Mouse (Mus musculus): ENCODE results near the gene Kat2a. TPM values are rescaled to one million over a fixed set of nuclear protein-coding genes. Genes with fewer than 3 reads are reported as not detected.

Kat2a gene
- polyA plus RNA-seq (2014; fragmentation: Nextera tagmentation; extraction: Ambion mirVana), result 66.3 and 75.7 TPM in 2 replicates

DNA sequence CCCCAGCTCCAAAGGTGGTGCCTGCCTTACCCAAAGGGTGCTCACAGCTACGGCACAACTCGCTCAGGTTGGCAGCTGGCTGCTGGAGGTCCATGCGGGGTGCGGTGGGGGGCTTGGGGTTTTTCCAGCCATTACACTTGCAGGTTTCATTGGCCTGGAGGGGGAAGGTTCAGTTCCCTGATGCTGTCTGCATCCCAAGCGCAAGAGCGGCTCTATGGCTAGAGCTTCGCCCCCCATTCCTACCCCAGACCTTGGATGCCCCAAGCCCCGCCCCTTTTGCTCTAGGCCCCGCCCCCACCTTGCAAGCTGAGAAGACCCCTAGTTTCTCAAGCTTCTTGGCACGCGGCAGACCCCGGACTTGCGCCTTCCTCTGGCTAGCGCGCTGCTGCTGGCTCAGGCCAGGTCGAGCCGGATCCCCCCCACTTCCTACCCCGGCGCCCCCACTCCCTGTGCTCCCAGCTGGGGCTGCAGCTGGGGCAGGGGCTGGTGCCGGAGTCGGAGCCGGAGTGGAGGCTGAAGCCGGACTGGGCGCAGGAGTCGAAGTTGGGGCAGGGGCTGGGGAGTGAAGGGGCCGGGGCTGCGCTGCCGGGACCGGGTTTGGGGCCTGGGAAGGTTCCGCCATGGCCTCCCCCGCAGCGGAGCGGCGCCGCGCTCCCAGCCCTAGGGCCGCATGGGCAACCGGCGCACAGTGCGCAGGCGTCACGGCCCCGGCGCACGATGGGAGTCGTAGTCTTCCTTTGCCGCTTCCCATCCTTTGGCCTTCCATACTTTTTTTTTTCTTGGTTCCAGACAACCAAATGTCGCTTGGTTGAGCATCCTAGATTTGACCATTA is at the start of gene Kat2a:
Kat2a (minus strand) TSS at position 683 of the 833 bp plus-strand sequence.
- peaks cover 39% of the 10 kb centered on the region for H3K36me3 ChIP-seq (ENCODE audit: control insufficient read depth, insufficient read depth, low read length)

DNA sequence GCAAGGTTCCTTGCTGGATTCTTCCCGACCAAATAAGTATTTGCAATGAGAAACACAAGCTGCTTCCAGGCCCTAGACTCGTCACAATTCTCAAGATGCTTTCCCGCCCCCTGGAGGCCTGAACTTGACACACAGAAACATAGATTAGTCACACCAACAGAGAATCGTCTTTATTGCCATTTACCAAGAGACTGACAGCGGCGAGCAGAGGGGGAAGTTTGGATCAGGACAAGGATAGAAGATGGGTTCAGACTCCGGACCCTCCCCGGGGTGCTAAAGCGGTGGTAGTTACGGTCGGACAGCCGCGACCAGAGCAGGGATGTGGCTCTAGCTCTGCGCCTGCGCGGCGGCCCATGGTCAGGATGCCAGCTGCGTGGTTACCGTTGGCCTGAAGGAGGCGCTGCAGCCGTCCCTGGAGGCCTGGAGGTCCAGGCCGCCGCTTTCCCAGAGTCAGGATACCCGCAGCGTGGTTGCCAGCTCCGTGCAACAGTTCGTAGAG is 49.3 kb upstream of the Kat2a start:
- Histone ChIP-seq H3K27me3 (replicated peaks; ENCODE audit: control insufficient read depth, insufficient read depth, low read length) (peaks cover 45% of the 10 kb centered on the region), H3K9ac (ENCODE audit: low read depth, low read length) (peak overlapping the region; percentile 23; the same call in 1 of the 2 replicates), H3K9me3 (ENCODE audit: control insufficient read depth, low read length) (no peaks in the 10 kb centered on the region), H3K27ac (ENCODE audit: low read depth, low read length) (no peak overlapping the region), H3K4me3 (ENCODE audit: low read depth, low read length) (peak overlapping the region; percentile 53), H3K4me2 (peak overlapping the region; percentile 76), H3K36me3 (ENCODE audit: control insufficient read depth, insufficient read depth, low read length) (no peaks in the 10 kb centered on the region), H3K4me1 (replicated peaks; ENCODE audit: control insufficient read depth, insufficient read depth, low read length) (peaks cover 10% of the 10 kb centered on the region)
- WGBS, result under 1% methylated on average over 27 of the region's 27 CpGs
- peak; percentile 90 for DNase-seq (ENCODE audit: low spot score)
- peak; percentile 64; the same call in 1 of the 2 replicates for ATAC-seq (replicated peaks; ENCODE audit: low FRiP score)

More for the DNA sequence above, at the start of gene Kat2a:
- 2% methylated on average over 45 of the region's 48 CpGs for WGBS
- Histone ChIP-seq H3K27ac (ENCODE audit: low read depth, low read length) (peak within 1 kb of the TSS; percentile 88), H3K27me3 (replicated peaks; ENCODE audit: control insufficient read depth, insufficient read depth, low read length) (no peaks in the 10 kb centered on the region), H3K9ac (ENCODE audit: low read depth, low read length) (peak within 1 kb of the TSS; percentile 98), H3K9me3 (ENCODE audit: control insufficient read depth, low read length) (no peaks in the 10 kb centered on the region), H3K4me2 (peak within 1 kb of the TSS; percentile 95), H3K4me3 (ENCODE audit: low read depth, low read length) (peak within 1 kb of the TSS; percentile 77), H3K4me1 (replicated peaks; ENCODE audit: control insufficient read depth, insufficient read depth, low read length) (peaks cover 33% of the 10 kb centered on the region)
- DNase-seq (ENCODE audit: low spot score) (peak; percentile 80), ATAC-seq (replicated peaks; ENCODE audit: low FRiP score) (peak; percentile 76)

DNA sequence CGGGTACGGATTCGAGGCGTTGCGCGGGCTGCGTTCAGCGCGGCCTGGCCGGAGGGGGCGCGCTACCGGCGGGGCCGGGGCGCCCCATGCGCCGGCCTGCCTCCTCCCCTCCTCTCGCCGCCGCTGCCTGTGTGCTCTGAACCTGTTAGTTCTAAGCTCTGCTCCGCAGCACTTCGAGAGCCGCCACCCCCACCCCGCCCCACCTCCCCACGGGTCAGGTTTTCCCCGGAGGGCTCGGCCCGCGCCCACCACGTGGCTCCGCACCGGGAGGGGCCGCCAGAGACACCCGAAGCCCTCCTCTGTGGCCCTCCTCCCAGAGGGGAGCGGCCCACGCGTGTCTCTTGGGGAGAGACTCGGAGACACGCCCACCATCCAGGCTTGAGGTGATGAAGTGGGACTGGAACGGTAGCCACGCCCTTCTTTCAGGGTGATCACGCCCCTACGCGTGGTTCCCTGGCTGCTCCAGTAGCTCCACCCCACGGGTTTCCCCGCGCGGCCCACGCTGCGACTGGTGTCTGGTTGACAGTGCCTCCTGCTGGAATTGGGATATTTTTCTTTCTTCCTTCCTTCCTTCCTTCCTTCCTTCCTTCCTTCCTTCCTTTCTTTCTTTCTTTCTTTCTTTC is 47.5 kb upstream of the Kat2a start, which contains the start of gene Kcnh4:
Kcnh4 (minus strand) TSS at position 332 of the 623 bp plus-strand sequence.
- DNase-seq (ENCODE audit: low spot score), result no peak
- Histone ChIP-seq H3K27me3 (replicated peaks; ENCODE audit: control insufficient read depth, insufficient read depth, low read length) (peaks cover 58% of the 10 kb centered on the region), H3K4me3 (ENCODE audit: low read depth, low read length) (peak within 1 kb of the TSS; percentile 44), H3K27ac (ENCODE audit: low read depth, low read length) (no peak within 1 kb of the TSS), H3K9me3 (ENCODE audit: control insufficient read depth, low read length) (no peaks in the 10 kb centered on the region), H3K4me1 (replicated peaks; ENCODE audit: control insufficient read depth, insufficient read depth, low read length) (peaks cover 10% of the 10 kb centered on the region), H3K9ac (ENCODE audit: low read depth, low read length) (no peak within 1 kb of the TSS), H3K36me3 (ENCODE audit: control insufficient read depth, insufficient read depth, low read length) (no peaks in the 10 kb centered on the region), H3K4me2 (peak within 1 kb of the TSS; percentile 79)
- ATAC-seq (replicated peaks; ENCODE audit: low FRiP score), result no peak
- 2% methylated on average over 48 of the region's 51 CpGs for WGBS

DNA sequence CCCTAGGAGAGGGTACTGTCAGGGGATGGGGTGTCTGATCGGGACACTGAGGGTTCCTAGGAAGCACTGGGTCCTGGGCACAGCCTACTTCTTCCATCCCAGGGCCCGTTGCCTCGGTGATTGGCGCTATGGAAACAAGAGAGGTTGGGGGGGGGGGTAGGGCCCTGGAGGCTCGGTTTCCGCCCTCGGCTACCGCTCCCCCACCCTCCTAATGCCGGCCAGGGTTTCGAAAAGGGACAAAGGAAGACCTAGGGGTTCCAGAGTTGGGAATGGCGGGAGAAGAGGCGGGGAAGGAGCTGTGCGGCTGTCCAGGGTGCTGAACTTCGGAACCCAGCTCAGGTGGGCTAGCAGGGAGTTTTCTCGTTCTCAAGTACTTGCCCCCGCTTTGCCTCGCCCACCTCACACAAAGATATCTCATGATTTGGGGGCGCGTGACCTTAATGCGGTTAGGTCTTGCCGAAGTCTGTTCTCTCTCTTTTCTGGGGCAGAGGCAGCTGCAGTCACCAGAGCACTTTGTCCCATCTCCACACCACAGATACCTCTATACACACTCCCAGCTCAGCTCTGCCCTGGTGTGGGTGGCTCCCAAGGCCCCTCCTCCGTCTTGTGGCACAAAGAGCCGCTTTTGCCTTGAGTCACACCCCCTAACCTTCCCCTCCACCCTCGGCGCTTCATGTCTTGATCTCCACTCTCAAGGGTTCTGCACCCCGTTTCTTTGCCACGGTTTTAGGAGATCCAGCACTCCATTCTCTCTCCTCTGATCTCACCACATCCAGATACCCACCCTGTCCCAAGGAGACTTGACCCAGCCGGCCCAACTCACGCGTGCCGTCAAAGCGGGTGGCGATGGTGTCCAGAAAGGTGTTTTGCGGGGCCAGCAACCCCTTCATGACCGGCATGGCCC is 46.7 kb upstream of the Kat2a start:
- peaks cover 10% of the 10 kb centered on the region for H3K4me1 ChIP-seq (replicated peaks; ENCODE audit: control insufficient read depth, insufficient read depth, low read length)
- H3K27me3 ChIP-seq (replicated peaks; ENCODE audit: control insufficient read depth, insufficient read depth, low read length), result peaks cover 66% of the 10 kb centered on the region
- ATAC-seq (replicated peaks; ENCODE audit: low FRiP score) (0 out of 2 replicates have a peak, but pooled peaks have one; percentile 33), DNase-seq (ENCODE audit: low spot score) (peak; percentile 75)
- whole genome bisulfite sequencing, result 2% methylated on average over 35 of the region's 35 CpGs
- peak overlapping the region; percentile 79 for H3K4me2 ChIP-seq
- peak overlapping the region; percentile 44 for H3K4me3 ChIP-seq (ENCODE audit: low read depth, low read length)
- H3K9ac ChIP-seq (ENCODE audit: low read depth, low read length), result no peak overlapping the region
- H3K36me3 ChIP-seq (ENCODE audit: control insufficient read depth, insufficient read depth, low read length), result no peaks in the 10 kb centered on the region
- no peak overlapping the region for H3K27ac ChIP-seq (ENCODE audit: low read depth, low read length)
- no peaks in the 10 kb centered on the region for H3K9me3 ChIP-seq (ENCODE audit: control insufficient read depth, low read length)

DNA sequence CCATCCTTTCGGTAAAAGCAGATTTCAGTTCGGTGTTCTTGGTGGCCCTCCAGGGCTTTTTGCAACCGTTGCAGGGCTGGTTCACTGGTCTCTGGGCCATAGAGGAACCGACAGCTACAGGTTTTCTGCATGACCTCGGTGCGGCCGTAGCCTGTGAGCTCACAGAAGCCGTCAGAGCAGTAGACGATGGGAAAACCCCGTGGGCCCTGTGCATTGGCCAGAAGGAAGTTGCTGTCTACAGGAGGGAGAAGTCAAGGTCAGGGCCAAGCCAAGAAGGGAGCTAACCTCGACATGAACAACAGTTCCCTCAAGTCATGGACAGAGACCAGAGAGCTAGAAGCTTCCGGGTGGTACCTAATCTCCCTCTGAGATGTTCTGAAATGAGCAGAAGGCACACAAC is 45.3 kb upstream of the Kat2a start:
- 80% methylated on average over 12 of the region's 12 CpGs for WGBS
- no peak overlapping the region for H3K27ac ChIP-seq (ENCODE audit: low read depth, low read length)
- H3K36me3 ChIP-seq (ENCODE audit: control insufficient read depth, insufficient read depth, low read length), result no peaks in the 10 kb centered on the region
- H3K9me3 ChIP-seq (ENCODE audit: control insufficient read depth, low read length), result no peaks in the 10 kb centered on the region
- peaks cover 10% of the 10 kb centered on the region for H3K4me1 ChIP-seq (replicated peaks; ENCODE audit: control insufficient read depth, insufficient read depth, low read length)
- H3K4me2 ChIP-seq, result no peak overlapping the region
- DNase-seq (ENCODE audit: low spot score), result no peak
- H3K4me3 ChIP-seq (ENCODE audit: low read depth, low read length), result no peak overlapping the region
- no peak for ATAC-seq (replicated peaks; ENCODE audit: low FRiP score)
- H3K9ac ChIP-seq (ENCODE audit: low read depth, low read length), result no peak overlapping the region
- H3K27me3 ChIP-seq (replicated peaks; ENCODE audit: control insufficient read depth, insufficient read depth, low read length), result peaks cover 68% of the 10 kb centered on the region

DNA sequence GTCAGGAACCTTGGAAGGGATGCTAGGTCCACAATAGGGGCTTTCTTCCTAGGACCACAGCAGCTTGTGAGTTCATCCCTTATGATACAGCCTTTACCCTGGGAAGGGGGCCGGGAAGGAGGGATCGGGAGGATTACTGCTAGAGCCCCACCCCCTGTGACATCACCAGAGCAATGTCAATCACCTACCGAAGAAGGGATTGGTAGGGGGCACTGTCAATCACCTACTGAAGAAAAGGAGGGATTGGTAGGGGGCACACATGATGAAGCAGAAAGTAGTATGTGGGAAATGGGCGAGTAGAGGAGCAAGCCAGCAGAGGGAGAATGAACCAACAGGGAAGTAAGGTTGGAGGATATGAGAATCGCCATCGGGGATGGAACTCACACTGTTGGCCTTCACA is 44.2 kb upstream of the Kat2a start:
- 53% methylated on average over 6 of the region's 6 CpGs for WGBS
- Histone ChIP-seq H3K27ac (ENCODE audit: low read depth, low read length) (no peak overlapping the region), H3K9me3 (ENCODE audit: control insufficient read depth, low read length) (no peaks in the 10 kb centered on the region), H3K4me3 (ENCODE audit: low read depth, low read length) (no peak overlapping the region), H3K27me3 (replicated peaks; ENCODE audit: control insufficient read depth, insufficient read depth, low read length) (peaks cover 73% of the 10 kb centered on the region), H3K4me2 (no peak overlapping the region), H3K9ac (ENCODE audit: low read depth, low read length) (no peak overlapping the region), H3K4me1 (replicated peaks; ENCODE audit: control insufficient read depth, insufficient read depth, low read length) (peaks cover 10% of the 10 kb centered on the region), H3K36me3 (ENCODE audit: control insufficient read depth, insufficient read depth, low read length) (no peaks in the 10 kb centered on the region)
- no peak for ATAC-seq (replicated peaks; ENCODE audit: low FRiP score)
- no peak for DNase-seq (ENCODE audit: low spot score)

DNA sequence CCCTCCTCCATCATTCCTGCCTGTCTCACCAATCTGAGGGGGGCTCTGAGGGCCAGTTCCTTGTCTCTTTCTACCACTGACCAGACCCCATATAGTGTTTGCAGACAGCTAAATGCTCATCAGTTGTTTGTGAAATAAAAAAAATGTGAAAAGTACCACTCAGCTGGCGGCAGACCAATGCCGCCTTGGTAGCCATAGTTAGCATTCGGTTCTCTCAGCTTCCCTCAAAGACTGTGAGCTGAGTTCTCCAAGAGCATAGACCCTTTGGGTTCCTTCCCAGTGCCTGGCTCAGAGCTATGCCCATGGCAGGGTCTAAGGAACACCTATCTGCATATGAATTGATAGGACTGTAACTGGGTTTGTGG is 42.4 kb upstream of the Kat2a start:
- Histone ChIP-seq H3K36me3 (ENCODE audit: control insufficient read depth, insufficient read depth, low read length) (no peaks in the 10 kb centered on the region), H3K27me3 (replicated peaks; ENCODE audit: control insufficient read depth, insufficient read depth, low read length) (peaks cover 77% of the 10 kb centered on the region), H3K9ac (ENCODE audit: low read depth, low read length) (no peak overlapping the region), H3K27ac (ENCODE audit: low read depth, low read length) (no peak overlapping the region), H3K4me1 (replicated peaks; ENCODE audit: control insufficient read depth, insufficient read depth, low read length) (peaks cover 7% of the 10 kb centered on the region), H3K4me2 (no peak overlapping the region), H3K4me3 (ENCODE audit: low read depth, low read length) (no peak overlapping the region), H3K9me3 (ENCODE audit: control insufficient read depth, low read length) (no peaks in the 10 kb centered on the region)
- DNase-seq (ENCODE audit: low spot score) (no peak), ATAC-seq (replicated peaks; ENCODE audit: low FRiP score) (no peak)
- WGBS, result 83% methylated on average over 3 of the region's 3 CpGs

All from liver, embryonic 11.5 days (tissue).